In the genomic region with DNA sequence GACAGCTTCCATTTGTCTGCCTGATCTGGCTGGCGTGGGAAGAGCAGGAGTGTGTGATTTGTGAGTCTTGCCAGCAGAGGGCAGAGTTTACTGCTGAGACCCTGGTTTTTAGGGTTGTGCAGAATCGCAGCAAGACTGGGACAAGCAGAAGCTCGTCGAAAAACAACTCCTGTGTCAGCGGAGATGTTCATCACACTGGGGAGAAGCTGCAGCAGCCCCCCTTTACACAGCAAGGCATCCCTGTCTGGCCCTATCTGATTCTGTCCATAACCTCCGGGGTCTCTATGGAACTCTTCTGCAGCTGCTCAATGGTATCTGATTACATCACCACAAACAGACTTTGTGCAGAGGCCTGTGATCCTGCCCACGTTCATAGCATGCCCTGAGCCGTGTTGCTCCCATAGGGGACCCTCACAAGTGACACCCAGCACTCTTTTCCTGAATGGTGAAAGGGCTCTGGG, we compare ENCODE assay signal across 9 mouse cellular contexts.
DNase-seq lines count a peak whose midpoint lies in the region; ATAC-seq and TF ChIP-seq lines count a peak whose summit lies in the region.
"Had no signal": no experiment of that assay in that cellular context is flagged by ENCODE, and none has a peak within 500 bp of the region (broad histone marks: within the 10 kb centered on the region; RNA-seq: fewer than 3 reads in every experiment).

No protein-coding gene starts in this region.

- 16% methylated on average over 8 of the region's 8 CpGs for WGBS in forebrain, embryonic 13.5 days
- 27% methylated on average over 8 of the region's 8 CpGs for WGBS in limb, embryonic 14.5 days
- 4% methylated on average over 8 of the region's 8 CpGs for WGBS in olfactory bulb, adult 2 months

- TF ChIP-seq POLR2A in limb, embryonic 14.5 days (IDR thresholded peaks at IDR 0.05; ENCODE audit: borderline replicate concordance, extremely low read depth, insufficient read depth, insufficient read length): no peak
- TF ChIP-seq POLR2A in olfactory bulb, adult 2 months (IDR thresholded peaks at IDR 0.05; ENCODE audit: insufficient read depth, low read depth, low read length): no peak

- H3K36me3 ChIP-seq in forebrain, embryonic 13.5 days (ENCODE audit: poor library complexity, severe bottlenecking): no peaks in the 10 kb centered on the region
- no peaks in the 10 kb centered on the region for H3K36me3 ChIP-seq in limb, embryonic 14.5 days (ENCODE audit: control insufficient read depth, insufficient read depth, low read length)
- H3K36me3 ChIP-seq: liver, embryonic 15.5 days had no signal

- no peak overlapping the region for H3K27ac ChIP-seq in forebrain, embryonic 13.5 days
- no peak overlapping the region for H3K27ac ChIP-seq in limb, embryonic 14.5 days (replicated peaks; ENCODE audit: low read depth, low read length)
- no peak overlapping the region for H3K27ac ChIP-seq in olfactory bulb, adult 2 months (ENCODE audit: insufficient read depth, low read depth, low read length)
- H3K27ac ChIP-seq: liver, embryonic 15.5 days had no signal

- no peaks in the 10 kb centered on the region for H3K9me3 ChIP-seq in forebrain, embryonic 13.5 days (replicated peaks)
- H3K9me3 ChIP-seq in limb, embryonic 14.5 days (ENCODE audit: control insufficient read depth, low read length): no peaks in the 10 kb centered on the region
- H3K9me3 ChIP-seq: liver, embryonic 15.5 days had no signal

- no peak overlapping the region for H3K4me3 ChIP-seq in forebrain, embryonic 13.5 days
- H3K4me3 ChIP-seq in limb, embryonic 14.5 days (replicated peaks; ENCODE audit: low read length): no peak overlapping the region
- no peak overlapping the region for H3K4me3 ChIP-seq in olfactory bulb, adult 2 months (ENCODE audit: insufficient read depth, low read depth, low read length)
- H3K4me3 ChIP-seq: liver, embryonic 15.5 days had no signal

- H3K27me3 ChIP-seq in forebrain, embryonic 13.5 days: no peaks in the 10 kb centered on the region
- H3K27me3 ChIP-seq in limb, embryonic 14.5 days (ENCODE audit: control insufficient read depth, insufficient read depth, low read length): no peaks in the 10 kb centered on the region
- H3K27me3 ChIP-seq: liver, embryonic 15.5 days had no signal

- no peak overlapping the region for H3K9ac ChIP-seq in forebrain, embryonic 13.5 days
- no peak overlapping the region for H3K9ac ChIP-seq in limb, embryonic 14.5 days (ENCODE audit: low read depth, low read length, severe bottlenecking)
- H3K9ac ChIP-seq: liver, embryonic 15.5 days had no signal

- TF ChIP-seq CTCF in olfactory bulb, adult 2 months (IDR thresholded peaks at IDR 0.05; ENCODE audit: insufficient read depth, low read depth, low read length): 0 out of 2 replicates have a peak, but pooled peaks have one; percentile 45

- peak; percentile 37 for DNase-seq in ovary, postnatal 14 days (ENCODE audit: low spot score)
- DNase-seq in ovary, adult 18-20 months (ENCODE audit: low spot score): no peak
- DNase-seq in kidney, adult 9 months: peak; percentile 37
- DNase-seq in limb, embryonic 14.5 days (ENCODE audit: low spot score): peak; percentile 59

- no peak overlapping the region for H3K4me2 ChIP-seq in forebrain, embryonic 13.5 days
- H3K4me2 ChIP-seq in limb, embryonic 14.5 days (replicated peaks; ENCODE audit: low read depth, low read length, severe bottlenecking): no peak overlapping the region
- H3K4me2 ChIP-seq: liver, embryonic 15.5 days had no signal

- peak; percentile 68; the same call in 1 of the 2 replicates for ATAC-seq in cerebellum, adult (ENCODE audit: insufficient number of reproducible peaks, low FRiP score, low TSS enrichment)
- peak; percentile 87 for ATAC-seq in forebrain, embryonic 13.5 days
- ATAC-seq in limb, embryonic 14.5 days (ENCODE audit: low FRiP score, low read depth): 0 out of 2 replicates have a peak, but pooled peaks have one; percentile 50
- no peak for ATAC-seq in erythroblast, adult 5-6 weeks (replicated peaks; ENCODE audit: low FRiP score, poor library complexity, severe bottlenecking)

- 0 out of 2 replicates have a peak, but pooled peaks cover 3% of the 10 kb centered on the region for H3K4me1 ChIP-seq in forebrain, embryonic 13.5 days
- no peaks in the 10 kb centered on the region for H3K4me1 ChIP-seq in limb, embryonic 14.5 days (ENCODE audit: control insufficient read depth, insufficient read depth, low read length)
- H3K4me1 ChIP-seq in olfactory bulb, adult 2 months (ENCODE audit: control insufficient read depth, insufficient read depth, low read length): peaks cover 11% of the 10 kb centered on the region
- H3K4me1 ChIP-seq: liver, embryonic 15.5 days had no signal
